Mouse (Mus musculus): ENCODE measurements around the gene Synpr.

GRCm38 (mm10) chr14:13620531-13620930 lies 336.0 kb downstream of the Synpr start:
- TF ChIP-seq CTCF (IDR thresholded peaks at IDR 0.05; ENCODE audit: low read depth, low read length) (no peak), EP300 (IDR thresholded peaks at IDR 0.05; ENCODE audit: insufficient read depth, low read depth, low read length) (no peak)
